Mouse (Mus musculus): Measurements from ENCODE around the gene Ercc6. TPM values are rescaled to one million over a fixed set of nuclear protein-coding genes. Genes with fewer than 3 reads are reported as not detected.
A peak's percentile ranks its signal among the peaks of the same experiment; 100 is the strongest.

The Ercc6 gene
- total and polyA plus RNA-seq, 3 experiments, result 1.8 to 3.7 (median 2.8) TPM

- TF ChIP-seq EP300 (IDR thresholded peaks at IDR 0.05; ENCODE audit: insufficient read depth, low read depth, low read length) (no peak), CTCF (IDR thresholded peaks at IDR 0.05) (peak; percentile 50)
- Histone ChIP-seq H3K27ac (no peak overlapping the region), H3K79me2 (replicated peaks; ENCODE audit: control insufficient read depth, insufficient read depth, low read length) (no peaks in the 10 kb centered on the region), H3K27me3 (ENCODE audit: control insufficient read depth, insufficient read depth, low read length) (no peaks in the 10 kb centered on the region), H3K36me3 (ENCODE audit: control insufficient read depth, insufficient read depth, low read length) (no peaks in the 10 kb centered on the region), H3K4me3 (no peak overlapping the region), H3K9ac (ENCODE audit: low read depth, low read length) (no peak overlapping the region), H3K4me1 (ENCODE audit: control insufficient read depth, insufficient read depth, low read length) (no peaks in the 10 kb centered on the region)
- intact Hi-C loops (cut with DNase I), result no loop called here
- peak in 1 of 2 experiments; percentile 8 for DNase-seq
- 34% methylated on average over 10 of the region's 10 CpGs for WGBS
Observed at GRCm38 (mm10) chr14:32628584-32628983, 115.3 kb downstream of the Ercc6 start.

Other genes with a start within 250 kb of the Ercc6 start
- gene Ogdhl, start 191.5 kb upstream of the Ercc6 start, total RNA-seq (2021), result 10 to 100 TPM; 65.0 to 93.6 TPM
- gene Ogdhl, start 191.5 kb upstream of the Ercc6 start, polyA plus RNA-seq (2012; rRNA removed), result 110 and 129 TPM in 2 replicates
- not detected for gene 1700024G13Rik, start 125.1 kb upstream of the Ercc6 start, total RNA-seq (2021)
- gene 1700024G13Rik, start 125.1 kb upstream of the Ercc6 start, polyA plus RNA-seq (2012; rRNA removed), result 0.53 TPM in 1 of 2 replicates, not detected in the other
- under 1 TPM in 1 of 2 experiments, not detected in 1; 0.09 TPM for gene Slc18a3, start 48.7 kb upstream of the Ercc6 start, total RNA-seq (2021)
- gene Slc18a3, start 48.7 kb upstream of the Ercc6 start, polyA plus RNA-seq (2012; rRNA removed), result 0.43 and 0.47 TPM in 2 replicates
- not detected for gene Chat, start 47.5 kb upstream of the Ercc6 start, total RNA-seq (2021)
- gene Chat, start 47.5 kb upstream of the Ercc6 start, polyA plus RNA-seq (2012; rRNA removed), result 0.20 and 0.23 TPM in 2 replicates
- not detected for gene Prrxl1, start 85.9 kb downstream of the Ercc6 start, total RNA-seq (2021)
- not detected in 2 replicates for gene Prrxl1, start 85.9 kb downstream of the Ercc6 start, polyA plus RNA-seq (2012; rRNA removed)
- gene 3425401B19Rik, start 171.8 kb downstream of the Ercc6 start, total RNA-seq (2021), result 100 to 1,000 TPM in 1 of 2 experiments, 10 to 100 TPM in 1; 87.3 to 136 TPM
- 36.3 and 45.6 TPM in 2 replicates for gene 3425401B19Rik, start 171.8 kb downstream of the Ercc6 start, polyA plus RNA-seq (2012; rRNA removed)